Mouse (Mus musculus): ENCODE measurements at regions not wholly inside any gene's neighbourhood (a gene's known extent, or its start where the extent isn't known, plus 50 kb on each side); places are given as distances from the start of the nearest gene placed in this dataset.

DNA sequence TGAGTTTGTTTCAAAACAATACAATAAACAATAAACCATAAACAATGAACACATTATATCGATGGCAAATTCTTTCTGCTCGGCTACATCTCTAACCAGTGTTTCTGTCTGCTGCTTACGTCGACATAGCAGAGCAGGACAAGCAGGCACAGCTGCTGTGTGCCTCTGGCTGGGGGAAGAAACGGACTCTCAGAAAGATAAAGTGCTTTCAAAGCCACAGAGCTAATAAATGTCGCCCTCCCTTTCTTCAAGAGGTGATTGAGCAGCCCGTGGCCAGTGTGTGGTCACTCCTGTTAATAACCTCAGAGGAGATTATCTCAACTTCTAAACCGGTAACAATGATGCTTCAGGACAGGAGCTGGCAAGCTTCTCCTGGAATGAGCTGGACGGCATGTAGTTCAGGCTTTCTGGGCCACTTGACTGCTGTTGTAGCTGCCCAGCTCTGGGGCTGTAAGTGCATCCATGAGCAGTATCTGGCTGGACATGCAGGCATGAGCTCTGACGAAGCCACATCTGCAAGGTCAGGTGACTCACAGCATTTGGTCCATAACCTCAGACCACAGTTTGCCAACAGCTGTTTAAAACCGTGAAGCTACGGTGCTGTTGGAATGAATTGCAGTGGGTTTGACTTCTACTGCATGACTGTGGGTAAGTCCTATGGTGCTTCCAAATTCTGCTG is 55.6 kb downstream of the Evx1 start:
- peak; percentile 37 for DNase-seq (ENCODE audit: low spot score)

GRCm38 (mm10) chr6:52370806-52371360 is 57.6 kb downstream of the Evx1 start:
- no peak for DNase-seq (ENCODE audit: low spot score)

- DNase-seq (ENCODE audit: low spot score), result no peak
Measured at GRCm38 (mm10) chr6:52379146-52379545, 65.8 kb downstream of the Evx1 start.

GRCm38 (mm10) chr6:52379588-52379987 is 66.3 kb downstream of the Evx1 start:
- no peak for DNase-seq (ENCODE audit: low spot score)

- DNase-seq (ENCODE audit: low spot score), result no peak
Measured at GRCm38 (mm10) chr6:52385044-52385443, 71.7 kb downstream of the Evx1 start.

DNA sequence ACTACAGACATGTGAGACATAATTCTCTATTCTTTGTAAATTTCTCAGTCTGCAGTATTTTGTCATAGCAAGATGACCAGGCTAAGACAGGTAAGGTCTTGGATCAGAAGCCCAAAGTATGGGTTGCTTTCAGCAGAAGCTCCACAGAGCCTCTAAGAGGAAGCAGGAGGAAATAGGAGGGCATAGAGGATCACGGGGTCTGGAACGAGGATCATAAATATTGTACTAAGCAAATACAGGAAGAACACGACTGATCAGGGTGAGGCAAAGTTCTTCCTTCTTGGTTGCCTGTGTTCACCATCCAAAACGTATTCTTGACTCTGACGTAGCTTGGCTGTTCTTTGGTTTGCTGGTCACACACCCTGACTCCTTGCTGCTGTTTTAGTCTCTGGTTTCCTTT is 88.1 kb downstream of the Evx1 start:
- no peak for DNase-seq (ENCODE audit: low spot score)

DNA sequence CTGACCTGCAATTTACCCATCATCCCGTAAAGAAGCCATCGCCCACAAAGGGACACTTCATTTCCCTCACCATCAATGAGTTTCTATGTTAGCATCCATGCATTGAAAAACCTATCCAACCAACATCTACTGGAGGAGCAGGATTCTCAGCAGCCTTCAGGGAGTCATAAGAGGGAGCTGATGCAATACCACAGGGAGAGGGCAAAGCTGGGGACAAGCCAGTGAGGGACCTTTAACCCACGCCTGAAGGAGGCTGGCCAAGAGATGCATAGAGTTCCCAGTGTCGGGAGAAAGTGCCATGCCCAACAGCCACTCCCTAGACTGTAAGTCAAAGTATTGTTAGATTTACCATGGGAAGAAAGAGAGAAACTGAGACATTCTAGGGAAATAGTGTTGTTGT is 96.7 kb downstream of the Evx1 start:
- DNase-seq (ENCODE audit: low spot score), result no peak

- no peak for DNase-seq (ENCODE audit: low spot score)
Measured at GRCm38 (mm10) chr6:52410711-52411110, 97.4 kb downstream of the Evx1 start.

GRCm38 (mm10) chr6:52411302-52411701 is 98.0 kb downstream of the Evx1 start:
- no peak for DNase-seq (ENCODE audit: low spot score)

DNA sequence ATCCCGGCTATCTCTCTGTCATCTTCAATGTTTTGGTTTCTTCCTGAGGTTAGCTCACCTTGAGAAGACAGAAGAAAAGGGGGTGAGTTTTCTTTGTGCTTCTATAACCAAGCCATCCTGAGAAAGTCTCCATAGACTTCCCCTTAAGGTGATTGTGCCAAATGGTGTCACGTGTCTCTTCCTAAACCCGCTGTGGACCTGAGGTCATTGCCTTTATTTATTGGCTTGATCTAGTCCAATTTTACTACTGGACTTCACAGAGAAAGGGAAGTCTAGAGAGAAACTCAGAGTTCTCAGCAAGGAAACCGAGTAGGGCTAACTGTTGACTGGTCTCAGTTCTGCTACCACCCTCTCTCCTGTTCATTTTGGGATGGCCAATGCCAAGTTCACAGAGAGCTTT is 100.3 kb downstream of the Evx1 start:
- no peak for DNase-seq (ENCODE audit: low spot score)

GRCm38 (mm10) chr6:52415341-52415946 is 102.1 kb downstream of the Evx1 start:
- DNase-seq (ENCODE audit: low spot score), result no peak

DNA sequence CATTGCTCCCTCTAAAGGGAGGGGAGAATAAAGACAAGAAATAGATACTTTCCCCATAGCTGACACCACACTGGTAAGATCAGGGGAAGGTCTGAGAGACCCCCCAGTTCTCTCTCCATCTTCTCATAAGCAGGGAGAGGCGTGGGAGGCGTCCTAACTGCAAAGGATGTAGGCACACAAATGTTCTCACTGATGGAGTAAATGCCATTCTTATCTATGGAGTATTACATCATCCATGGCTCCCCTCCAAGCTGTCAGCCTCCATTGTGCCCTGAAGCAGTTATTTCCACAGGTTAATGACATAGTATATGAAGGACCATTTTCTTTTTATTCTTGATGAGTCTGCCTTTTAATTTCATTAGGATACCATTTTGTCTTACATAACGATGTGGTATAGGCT is 103.2 kb downstream of the Evx1 start:
- DNase-seq (ENCODE audit: low spot score), result peak; percentile 23

- peak; percentile 43 for DNase-seq (ENCODE audit: low spot score)
Measured at GRCm38 (mm10) chr6:52417439-52418124, 104.3 kb downstream of the Evx1 start.

DNA sequence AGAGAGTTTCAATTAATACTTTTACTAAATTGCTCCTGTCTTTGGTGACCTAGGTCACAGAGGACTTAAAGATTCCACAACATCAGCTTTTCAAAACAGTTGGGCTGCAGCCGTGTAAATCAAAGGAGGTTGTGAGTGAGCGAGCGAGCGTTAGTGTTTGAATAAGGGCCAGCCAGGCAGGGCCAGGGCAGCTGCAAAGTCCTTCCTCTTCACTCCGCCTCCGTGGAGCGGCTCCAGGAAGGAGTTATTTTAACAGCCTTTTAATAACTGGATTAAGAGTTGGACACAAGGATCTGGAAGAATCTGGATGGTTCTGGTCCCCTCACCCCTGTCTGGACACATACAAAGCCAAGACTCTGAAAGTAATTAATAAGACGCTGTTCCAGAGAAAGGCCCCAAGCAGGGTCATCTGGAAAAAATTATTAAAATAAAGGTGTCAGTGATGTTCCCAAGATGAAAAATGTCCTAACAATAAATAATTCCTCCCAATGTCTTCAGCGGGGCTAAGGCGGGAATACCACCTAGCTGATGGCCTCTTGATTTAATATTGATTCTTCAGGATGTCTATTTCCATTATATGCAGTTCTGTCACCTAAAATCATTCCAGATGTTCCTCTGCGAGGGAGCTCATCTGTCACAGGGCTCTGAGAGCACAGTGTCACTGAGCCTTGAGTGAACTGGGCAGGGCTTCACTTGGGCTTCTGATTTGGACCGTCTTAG is 105.3 kb downstream of the Evx1 start:
- peak; percentile 55 for DNase-seq (ENCODE audit: low spot score)

DNA sequence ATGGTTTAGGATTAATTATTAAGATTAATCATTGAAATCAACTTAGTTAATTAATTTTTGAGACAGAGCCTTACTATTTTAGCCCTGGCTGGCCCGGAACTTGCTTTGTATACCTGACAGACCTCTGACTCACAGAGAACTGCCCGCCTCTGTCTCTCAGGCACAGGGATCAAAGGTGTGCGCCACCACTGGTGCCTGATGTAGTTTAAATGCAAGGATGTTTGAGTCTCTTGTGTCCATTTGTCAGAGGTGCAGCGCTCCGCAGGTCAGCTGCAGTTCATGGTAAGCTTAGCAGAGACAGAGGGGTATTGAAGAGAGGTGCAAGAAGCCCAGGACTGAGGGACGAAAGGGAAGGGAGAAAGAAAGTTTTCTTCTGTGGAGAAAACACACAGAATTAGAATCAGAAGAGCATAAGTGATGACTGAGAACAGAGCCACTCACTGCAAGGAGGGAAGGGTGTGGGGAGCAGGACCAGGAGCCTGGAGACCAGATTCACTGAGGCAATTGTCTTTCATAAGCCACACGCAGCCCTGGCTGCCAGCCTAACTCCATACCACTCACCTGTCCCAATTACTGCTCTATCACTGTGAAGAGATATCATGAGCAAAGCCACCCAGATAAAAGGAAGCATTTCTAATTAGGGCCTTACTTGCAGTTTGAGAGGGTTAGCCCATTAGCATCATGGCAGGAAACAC is 107.1 kb downstream of the Evx1 start:
- no peak for DNase-seq (ENCODE audit: low spot score)

DNA sequence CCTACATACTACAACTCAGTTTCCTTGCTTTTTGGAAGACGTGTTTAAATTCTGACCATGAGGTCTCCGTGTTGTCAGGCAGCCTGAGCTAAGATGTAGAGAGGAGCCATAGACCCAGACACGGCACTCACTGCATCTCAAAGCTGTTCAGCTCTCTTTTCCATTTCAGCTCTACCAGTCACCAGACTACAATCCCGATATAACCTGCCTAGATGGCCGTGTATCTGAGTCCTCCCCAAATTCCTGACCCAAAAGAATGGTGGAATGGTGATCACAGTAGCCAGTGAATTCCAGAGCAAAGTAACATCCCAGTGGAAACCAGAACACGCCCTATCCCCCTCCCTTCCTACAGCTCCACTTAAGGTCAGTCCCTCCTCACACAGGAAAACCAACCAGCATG is 108.5 kb downstream of the Evx1 start:
- no peak for DNase-seq (ENCODE audit: low spot score)

- DNase-seq (ENCODE audit: low spot score), result no peak
Measured at GRCm38 (mm10) chr6:52422686-52423085, 109.4 kb downstream of the Evx1 start.

- no peak for DNase-seq (ENCODE audit: low spot score)
Measured at GRCm38 (mm10) chr6:52423581-52424107, 110.3 kb downstream of the Evx1 start.

- DNase-seq (ENCODE audit: low spot score), result no peak
Measured at GRCm38 (mm10) chr6:52424440-52424839, 111.1 kb downstream of the Evx1 start.

- no peak for DNase-seq (ENCODE audit: low spot score)
Measured at GRCm38 (mm10) chr6:52425082-52425481, 111.8 kb downstream of the Evx1 start.

GRCm38 (mm10) chr6:52428489-52429203 is 115.3 kb downstream of the Evx1 start:
- DNase-seq (ENCODE audit: low spot score), result no peak
